Mouse (Mus musculus): ENCODE data around the gene Slc12a3.

Gene Slc12a3

DNA sequence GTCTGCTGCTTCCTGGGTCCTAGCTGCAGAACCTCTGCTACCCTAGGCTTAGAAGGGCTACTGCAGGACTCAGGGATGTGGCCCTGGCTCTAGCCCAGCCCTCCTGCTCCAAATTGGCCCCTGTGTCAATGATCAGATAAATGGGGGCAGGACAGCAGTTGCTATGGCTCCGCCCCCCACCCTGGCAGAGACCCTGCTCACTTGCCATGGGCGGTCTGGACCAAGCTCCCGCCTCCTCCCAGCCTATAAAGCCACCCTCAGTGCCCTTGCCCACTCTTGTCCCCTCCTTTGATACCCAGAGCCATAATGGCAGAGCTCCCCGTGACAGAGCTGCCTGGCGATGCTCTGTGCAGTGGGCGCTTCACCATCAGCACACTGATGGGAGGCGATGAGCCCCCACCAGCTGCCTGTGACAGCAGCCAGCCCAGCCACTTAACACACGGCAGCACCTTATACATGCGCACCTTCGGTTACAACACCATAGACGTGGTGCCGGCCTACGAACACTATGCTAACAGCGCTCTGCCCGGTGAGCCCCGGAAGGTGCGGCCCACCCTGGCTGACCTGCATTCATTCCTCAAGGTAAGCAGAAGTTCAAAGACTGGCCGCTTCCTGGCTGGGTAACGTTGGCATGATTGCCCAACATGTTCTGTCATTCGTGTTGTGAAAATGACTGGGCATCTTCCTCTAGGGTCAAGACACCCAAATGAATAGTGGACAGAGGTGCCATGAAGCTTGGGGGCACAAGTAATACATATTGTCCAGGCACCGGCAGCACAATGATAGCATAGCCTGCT, at the start of gene Slc12a3:
Gene Slc12a3, plus strand, starts transcription at position 270 of the 797 bp plus-strand sequence.
- no peak for DNase-seq (ENCODE audit: low spot score in 2 of 2)

DNA sequence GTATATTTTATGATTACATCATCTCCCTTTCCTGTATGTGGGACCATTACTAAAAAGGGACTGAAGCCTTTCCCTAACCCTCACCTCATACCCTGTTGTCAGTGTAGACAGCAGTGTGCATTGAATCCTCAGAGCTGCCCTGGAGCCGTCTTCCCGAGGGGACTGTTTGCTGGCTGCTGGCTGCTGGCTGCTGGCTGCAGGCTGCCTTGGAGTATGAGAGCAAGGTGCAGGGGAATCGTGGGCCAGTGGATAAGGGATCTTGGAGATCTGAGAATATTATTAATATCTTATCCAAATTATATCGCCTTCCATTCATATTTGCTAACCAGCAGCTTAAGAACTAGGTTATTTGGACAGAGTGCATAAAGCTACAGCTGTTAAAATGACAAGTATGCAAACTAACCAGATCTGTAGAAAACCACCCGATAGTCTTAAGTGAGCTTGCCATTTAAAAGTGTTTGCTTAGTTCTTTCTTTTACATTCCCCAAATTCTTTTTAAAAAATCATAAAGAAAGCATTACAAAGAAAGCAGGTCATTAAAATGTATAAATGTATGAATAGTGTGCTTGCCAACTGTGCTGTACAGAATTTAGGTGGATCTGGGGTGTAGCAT, 48.9 kb upstream of the Slc12a3 start:
- DNase-seq (ENCODE audit: low spot score in 2 of 2) = no peak

DNA sequence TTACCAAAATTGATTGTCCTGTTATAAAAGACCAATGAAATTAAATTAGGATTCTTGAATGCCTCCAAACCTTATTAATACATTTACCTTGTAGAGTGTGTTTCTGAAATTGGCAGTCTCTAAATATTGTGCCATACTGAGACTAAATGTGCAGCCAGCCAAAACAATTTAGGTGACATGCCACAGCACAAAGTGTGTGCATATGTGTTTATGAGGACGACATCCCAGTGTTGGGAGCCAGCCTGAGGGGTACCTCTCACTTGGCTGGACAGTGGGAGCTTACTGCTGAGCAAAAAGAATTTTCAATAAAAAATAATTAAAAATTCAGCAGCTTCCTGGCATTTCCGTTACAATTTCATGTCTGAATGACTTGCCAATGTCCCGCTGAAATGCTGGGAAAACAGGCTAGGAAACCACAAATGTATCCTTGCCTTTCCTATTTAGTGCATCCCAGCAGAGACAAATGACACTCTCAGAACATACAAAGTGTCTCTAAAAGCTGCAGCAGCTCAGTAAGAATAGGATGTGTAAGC, 46.5 kb upstream of the Slc12a3 start:
- DNase-seq (ENCODE audit: low spot score in 2 of 2) = no peak

DNA sequence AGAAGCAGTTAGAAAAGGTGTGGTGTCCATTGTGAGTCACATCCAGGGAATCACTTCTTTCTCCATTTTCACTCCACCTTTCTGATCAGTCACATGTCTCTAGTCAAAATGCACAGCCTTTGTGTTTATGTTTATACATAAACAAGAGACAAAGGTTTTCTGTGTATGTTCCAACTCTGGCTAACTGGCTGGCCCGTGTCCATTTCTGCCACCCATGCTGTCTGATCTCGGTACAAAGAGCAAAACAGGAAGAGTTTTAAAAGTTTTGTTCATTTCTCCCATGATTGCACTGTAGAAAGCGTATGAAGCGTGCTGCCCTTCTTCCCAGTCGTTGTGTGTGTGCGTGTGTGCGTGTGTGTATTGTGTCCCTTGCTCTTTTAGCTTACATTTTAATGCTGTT, 44.8 kb upstream of the Slc12a3 start:
- no peak for DNase-seq (ENCODE audit: low spot score in 2 of 2)

DNA sequence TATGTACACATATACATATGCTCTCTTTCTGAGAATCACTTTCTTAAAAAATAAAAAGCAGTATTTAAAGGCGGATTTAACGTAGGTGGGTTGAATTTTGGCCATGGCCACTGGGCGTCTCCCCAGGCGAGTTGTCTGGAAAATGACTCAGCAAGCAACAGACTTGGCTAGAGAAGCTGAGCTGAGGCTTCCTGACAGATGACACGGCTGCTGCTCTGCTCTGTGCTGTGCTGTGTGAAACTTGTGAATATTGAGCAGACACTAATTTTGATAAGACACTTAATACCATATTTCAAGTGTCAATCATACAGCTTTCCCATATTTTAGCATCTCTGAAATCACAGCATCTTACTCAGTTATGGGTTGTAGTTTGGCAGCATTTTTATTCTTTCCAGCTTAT, 38.4 kb upstream of the Slc12a3 start:
- DNase-seq (ENCODE audit: low spot score in 2 of 2) = peak; percentile 17 to 55

DNA sequence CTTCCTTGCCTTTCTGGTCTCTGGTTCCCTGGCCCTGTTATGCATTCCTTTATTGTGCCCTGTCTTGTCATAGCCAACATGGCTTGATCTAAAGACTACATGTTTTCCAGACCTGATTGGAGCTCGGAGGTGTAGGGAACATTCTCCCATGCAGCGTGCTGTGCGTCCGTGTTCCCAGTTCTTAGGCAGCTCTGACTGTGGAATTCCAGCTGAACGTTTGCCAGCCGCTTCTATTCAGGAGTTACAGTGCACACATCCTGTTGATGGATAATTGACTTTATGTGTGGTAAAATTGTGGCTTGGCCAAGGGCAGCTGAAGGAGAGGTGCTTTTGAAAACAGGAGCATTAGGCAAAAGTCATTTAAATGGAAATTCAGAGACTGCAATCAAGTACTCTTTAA, 36.9 kb upstream of the Slc12a3 start:
- peak; percentile 23 to 32 for DNase-seq (ENCODE audit: low spot score in 2 of 2)

DNA sequence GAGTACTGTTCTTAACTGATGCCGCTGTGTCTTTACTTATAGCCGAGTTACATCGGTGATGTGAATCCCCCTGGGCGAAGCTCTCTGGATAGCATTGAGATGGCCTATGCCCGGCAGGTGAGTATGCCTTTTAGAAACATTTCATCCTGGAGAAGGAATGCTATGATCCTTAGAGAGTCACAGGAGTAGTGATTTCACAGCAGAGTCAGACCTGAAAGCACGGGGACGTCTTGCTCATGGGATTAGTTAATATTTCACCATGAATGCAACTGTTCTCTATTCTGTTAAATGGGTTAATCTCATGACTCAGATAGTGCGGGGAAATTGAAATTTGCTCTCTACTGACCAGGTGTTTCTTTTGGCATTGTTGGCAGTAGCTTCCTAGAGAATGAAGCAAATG, 36.4 kb upstream of the Slc12a3 start:
- DNase-seq (ENCODE audit: low spot score in 2 of 2) = no peak

DNA sequence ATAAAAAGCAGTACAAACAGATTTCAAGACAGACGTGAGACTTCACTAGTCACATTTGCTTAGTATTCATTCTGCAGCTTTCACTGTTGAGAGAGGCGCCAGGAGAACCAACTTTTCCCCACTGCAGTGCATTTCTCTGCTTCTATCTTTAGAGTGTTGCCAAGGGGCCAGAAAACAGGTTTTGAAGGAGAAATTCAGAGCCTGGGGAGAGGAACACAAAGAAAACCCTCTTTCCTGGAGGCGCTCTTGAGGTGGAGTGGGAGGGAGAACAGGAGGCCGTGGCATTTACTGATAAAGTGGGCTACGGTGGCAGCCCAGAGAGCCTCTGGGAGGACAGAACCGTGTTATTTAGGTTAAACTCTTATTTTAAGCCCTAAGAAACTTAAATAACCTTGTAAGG, 33.3 kb upstream of the Slc12a3 start:
- DNase-seq (ENCODE audit: low spot score in 2 of 2) = no peak

DNA sequence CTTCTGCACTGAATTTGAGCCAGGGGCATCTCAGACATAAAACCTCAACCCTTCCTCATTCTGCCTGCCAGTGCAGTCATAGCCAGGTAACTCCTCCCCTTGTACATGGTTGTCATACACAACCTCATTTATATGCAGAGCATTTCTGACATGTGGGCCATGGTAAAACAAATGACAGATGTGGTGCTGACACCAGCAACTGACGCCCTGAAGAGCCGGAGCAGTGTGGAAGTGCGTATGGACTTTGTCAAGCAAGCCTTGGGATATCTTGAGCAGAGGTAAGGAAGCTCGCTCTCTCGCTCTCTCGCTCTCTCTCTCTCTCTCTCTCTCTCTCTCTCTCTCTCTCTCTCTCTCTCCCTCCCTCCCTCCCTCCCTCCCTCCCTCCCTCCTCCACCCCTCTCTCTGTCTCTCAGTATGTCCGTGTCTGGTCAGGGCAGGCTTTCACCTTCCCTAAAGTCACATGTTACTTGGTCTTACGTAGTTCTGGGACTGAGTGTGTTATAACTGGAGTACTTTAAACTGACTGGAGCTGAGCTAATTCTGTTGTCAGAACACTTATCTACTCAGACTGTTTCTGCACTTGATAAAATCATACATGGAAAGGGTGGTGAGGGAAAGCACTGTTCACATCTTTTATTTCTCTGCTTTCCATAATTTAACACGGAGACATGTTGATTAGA, 32.5 kb upstream of the Slc12a3 start:
- DNase-seq (ENCODE audit: low spot score in 2 of 2) = no peak

DNA sequence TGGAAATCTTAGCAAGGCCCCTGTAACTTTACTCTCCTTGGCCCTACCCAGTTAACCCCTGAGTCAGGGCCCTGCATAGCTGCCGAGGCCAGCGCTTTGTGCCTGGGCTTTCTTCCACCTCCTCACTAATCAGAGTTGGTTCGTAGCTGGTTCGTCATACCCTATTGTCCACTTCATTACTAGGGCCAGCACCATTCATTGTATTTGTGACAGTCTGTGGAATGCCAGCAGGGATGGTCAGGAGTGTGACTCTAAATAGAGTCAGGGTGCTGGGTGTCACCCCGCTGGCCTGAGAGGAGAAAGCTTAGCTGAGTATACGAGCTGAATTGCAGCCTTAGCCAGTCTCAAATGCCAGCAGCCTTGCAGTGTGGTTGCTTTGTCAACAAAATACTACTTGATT, 31.9 kb upstream of the Slc12a3 start:
- DNase-seq (ENCODE audit: low spot score in 2 of 2) = no peak

DNA sequence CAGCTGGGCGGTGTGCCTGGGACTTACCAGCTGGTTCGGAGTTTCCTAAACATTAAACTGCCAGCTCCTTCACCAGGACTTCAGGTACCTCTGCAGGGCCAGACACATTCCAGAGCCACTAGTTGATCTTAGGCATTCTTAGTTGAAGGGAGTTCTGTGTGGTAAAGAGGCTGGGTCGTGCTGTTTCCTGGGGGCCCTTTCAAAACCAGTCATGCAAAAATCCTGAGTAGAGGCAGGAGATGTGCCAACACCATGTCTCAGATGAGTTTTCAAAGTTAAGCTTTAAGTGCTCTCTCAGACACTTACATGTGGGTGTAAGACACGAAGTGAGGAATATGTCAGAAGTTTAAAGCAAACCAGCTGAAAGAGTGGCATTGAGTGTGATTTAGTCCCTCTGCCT, 28.2 kb upstream of the Slc12a3 start:
- DNase-seq (ENCODE audit: low spot score in 2 of 2) = no peak

DNA sequence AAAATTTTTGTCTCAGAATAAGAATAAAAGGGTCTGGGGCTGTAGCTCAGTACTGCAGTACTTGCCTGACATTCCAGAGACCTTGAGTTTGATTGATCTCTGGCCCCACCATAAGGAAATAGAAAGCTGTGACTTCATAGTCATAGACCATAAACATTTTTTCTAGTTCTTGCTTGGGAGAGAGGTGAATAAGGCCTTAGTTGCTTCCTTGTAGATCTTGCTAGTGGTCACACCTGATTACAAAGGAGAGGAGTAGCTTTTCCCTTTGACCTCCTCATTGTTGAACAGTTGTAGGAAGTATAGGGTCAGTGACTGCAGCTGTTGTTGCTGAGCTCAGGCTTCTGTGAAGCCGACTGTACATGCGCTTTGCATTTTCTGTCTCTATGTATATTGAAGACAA, 24.6 kb upstream of the Slc12a3 start:
- DNase-seq (ENCODE audit: low spot score in 2 of 2) = no peak

DNA sequence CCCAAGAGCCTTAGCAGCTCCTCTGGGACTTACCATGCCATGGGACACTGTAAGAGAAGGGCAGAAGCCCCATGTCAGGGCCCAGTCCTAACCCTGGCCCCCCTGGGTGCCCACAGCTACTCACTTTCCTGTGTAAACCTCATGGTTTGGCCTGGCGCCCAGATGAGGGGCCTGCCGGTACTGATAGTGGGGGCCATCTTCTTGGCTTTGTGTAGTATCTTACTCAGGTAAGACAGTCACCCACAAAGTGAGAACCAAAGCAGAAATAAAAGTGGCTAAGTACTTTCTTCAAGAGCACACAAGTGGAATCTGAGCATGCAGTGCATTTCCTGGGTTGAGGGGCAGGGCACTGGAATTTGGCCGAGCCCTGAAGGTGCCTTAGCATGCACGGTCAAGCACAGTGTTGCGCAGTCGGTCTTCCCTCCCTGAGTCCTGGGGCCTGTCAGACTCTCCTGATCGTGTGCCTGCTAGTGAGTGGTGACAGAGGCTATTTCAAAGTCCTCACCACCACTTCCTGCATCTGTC, 21.9 kb upstream of the Slc12a3 start:
- no peak for DNase-seq (ENCODE audit: low spot score in 2 of 2)

DNA sequence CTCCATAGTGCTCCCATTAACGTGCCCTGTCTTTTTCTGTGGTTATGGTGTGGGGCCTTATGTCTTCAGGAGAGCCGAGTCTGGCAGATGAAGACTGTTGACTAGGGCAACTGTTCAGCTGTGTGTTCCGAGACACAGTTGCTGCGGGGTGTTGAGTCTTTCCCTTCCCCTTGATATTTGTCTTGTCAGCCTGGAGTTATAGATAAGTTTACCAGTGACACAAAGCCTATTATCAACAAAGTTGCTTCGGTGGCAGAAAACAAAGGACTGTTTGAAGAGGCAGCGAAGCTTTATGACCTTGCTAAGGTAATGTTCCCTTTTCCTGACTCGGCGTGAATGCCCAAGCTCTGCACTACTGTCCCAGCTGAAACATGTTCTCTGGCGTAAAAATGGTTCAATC, 21.3 kb upstream of the Slc12a3 start:
- DNase-seq (ENCODE audit: low spot score in 2 of 2) = no peak

DNA sequence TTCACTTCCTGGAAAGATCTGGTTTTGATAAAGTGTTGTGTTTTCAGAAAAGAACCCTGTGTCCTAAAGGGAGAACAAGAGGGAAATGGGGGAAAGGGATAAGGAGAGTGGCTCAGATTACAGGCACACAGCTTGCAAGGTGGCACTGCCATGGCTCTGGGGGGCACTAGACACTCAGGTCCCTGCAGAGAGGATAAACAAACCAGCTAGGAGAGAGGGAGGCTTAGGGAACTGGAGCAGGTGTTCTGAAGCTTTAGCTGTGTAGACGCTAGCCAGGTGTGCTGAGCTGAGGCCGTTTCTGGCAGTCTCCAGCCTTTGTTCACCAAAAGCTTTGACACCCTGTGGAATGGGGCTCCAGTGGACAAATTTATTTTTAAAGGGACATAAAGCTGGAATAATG, 14.9 kb upstream of the Slc12a3 start:
- DNase-seq (ENCODE audit: low spot score in 2 of 2) = no peak

DNA sequence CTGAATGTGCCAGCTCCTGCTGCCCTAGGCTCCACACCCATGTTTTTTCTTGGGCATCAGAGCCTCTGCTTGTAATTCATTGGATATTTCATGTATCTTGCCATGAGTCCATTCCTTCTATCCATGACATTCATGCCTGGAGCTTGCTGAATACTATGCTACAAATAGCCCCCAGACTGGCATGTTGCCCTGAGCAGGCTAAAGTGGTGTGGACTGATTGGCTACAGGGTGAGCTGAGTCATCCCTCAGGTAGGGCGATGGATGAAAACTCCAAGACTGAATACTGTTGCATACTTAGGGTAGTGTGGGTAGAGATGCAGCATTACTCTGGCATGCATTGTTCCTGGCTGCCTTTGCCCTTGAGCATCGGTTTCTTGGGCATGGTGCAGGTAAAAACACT, 11.8 kb upstream of the Slc12a3 start:
- peak in 1 of 2 experiments; percentile 30 for DNase-seq (ENCODE audit: low spot score in 2 of 2)

DNA sequence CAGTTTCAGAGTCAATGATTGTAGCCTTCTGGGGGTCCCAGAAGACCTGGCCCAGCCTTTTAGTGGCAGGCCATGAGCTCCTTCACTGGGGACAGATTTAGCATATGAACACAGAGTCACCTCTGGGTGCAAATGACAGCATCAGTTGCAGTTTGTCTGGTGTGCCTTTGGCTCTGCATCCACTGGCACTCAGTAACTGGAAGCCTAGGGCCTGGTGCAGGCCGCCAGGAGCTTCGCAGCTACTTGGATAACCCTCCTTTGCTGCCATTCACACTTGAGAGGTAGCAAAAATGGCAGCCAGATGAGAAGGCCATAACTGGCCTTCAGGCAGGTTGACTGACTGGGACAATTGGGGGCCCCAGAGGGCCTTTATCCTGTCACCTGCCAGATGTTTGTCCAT, 11.3 kb upstream of the Slc12a3 start:
- no peak for DNase-seq (ENCODE audit: low spot score in 2 of 2)

DNA sequence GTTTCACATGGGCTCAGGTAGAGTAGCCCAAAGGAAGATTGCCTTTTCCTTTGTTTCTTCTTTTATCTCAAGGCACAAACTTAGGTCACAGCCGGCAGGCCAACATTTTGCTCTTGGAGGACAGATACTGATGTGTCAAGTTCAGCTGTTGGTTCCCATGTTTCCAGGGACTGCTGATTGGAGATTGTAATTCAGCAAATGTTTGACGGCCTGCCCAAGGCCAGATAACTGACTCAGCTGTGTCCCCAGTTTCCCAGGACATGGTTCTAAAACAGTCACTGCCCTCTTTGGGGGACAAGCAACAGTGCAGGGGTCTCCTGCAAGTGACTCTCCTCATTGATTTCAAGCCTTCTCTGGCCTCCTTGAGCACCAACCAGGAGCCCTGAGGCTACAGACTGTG, 9.0 kb upstream of the Slc12a3 start:
- no peak for DNase-seq (ENCODE audit: low spot score in 2 of 2)

DNA sequence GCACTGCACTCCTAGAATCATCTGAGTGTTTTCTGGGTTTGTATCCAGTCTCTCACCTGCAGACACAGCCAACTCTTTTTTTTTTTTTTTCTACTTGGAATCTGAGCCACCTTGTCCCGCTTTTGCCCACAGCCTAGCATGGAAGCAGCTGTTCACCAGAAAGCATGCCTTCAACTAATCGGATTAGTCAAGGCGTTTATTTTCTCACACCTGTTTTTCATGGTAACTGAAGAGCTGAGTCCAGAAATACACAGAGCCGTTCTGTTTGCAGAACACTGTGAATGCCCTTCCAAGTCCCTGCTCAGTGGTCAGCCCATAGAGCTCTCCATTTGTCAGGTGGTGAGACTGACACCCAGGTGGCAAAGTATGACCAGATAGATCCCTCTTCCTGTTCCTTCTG, 6.9 kb upstream of the Slc12a3 start:
- no peak for DNase-seq (ENCODE audit: low spot score in 2 of 2)

DNA sequence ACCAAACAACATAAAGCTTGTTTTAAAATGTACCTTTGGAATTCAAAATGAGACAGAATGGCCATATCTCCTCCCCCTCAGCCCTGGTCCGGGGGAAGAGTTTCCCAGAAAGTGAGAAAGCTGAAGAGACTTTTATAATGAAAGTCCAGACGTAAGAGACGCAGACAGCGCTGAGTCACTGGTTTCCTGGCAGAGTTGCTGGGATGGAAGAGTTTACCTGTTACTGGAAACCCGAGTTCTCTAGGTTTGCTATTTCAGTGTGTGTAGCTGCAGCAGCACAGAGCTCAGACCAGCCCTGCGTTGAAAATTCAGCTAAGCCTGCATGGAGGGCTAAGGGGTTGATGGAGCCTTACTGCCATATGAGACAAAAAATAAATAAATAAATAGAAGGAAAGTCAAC, 6.0 kb upstream of the Slc12a3 start:
- DNase-seq (ENCODE audit: low spot score in 2 of 2) = no peak

DNA sequence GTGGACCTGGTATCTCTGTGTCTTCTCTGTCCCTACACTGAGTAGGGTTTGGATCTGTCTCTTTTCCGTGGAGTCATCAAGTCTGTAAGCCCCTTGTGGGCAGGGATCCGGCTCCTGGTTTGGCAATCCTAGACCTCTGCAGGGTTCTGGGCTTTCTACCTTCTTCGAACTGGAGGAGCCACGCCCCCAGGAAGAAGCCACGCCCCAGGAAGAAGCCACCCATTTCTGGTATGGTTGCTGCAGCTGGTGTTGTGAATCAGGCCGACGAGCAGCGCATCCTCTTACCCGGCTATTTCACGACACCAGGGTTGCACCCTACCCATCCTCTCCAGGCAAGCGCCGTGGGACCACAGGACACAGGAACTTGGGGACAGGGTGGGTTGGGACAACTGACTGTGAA, 4.9 kb upstream of the Slc12a3 start:
- DNase-seq (ENCODE audit: low spot score in 2 of 2) = no peak

DNA sequence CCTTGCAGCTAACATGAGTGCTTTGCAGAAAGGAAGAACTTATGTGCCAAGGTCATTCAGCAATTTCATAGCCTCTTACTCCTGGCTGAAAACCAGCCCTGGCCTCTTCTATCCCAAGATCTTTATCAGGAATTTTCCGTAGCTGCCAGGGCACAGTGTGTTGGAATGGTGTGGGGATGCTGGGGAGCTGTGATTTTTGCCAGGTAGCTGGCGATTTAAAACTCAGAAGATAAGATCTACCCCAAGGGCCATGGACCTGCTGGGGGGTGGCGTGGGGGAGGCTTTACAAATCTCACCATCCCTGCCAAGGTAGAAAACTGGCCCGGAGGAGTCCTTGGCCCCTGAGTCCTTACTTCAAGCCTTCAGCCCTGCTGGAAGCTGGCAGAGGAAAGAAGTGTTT, 3.0 kb upstream of the Slc12a3 start:
- no peak for DNase-seq (ENCODE audit: low spot score in 2 of 2)

DNA sequence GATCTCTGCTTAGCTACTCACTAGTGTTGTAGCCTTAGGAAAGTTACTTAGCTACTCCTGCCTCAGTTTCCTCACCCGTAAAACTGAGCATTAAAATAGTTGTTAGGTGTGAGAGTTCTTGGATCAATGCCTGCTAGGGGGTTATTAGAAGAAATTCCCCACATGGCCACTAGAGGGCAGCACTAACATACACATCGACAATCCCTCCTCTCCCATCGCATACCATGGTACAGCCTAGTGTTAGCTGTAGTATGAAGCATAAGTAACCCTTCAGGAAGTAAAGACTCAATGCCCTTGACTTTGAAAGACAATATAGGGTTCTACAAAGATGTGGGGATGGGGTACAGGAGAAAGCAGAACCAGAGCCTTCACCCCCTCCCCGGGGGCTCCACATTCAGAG, 1.7 kb downstream of the Slc12a3 start:
- DNase-seq (ENCODE audit: low spot score in 2 of 2) = peak; percentile 41 to 51

Measured in heart, adult 9 months (tissue).